Mouse (Mus musculus): Measurements from ENCODE around the gene Fam205c. TPM values are rescaled to one million over a fixed set of nuclear protein-coding genes. Genes with fewer than 3 reads are reported as not detected.

Fam205c gene
- polyA plus RNA-seq, 1 experiment: not detected

DNA sequence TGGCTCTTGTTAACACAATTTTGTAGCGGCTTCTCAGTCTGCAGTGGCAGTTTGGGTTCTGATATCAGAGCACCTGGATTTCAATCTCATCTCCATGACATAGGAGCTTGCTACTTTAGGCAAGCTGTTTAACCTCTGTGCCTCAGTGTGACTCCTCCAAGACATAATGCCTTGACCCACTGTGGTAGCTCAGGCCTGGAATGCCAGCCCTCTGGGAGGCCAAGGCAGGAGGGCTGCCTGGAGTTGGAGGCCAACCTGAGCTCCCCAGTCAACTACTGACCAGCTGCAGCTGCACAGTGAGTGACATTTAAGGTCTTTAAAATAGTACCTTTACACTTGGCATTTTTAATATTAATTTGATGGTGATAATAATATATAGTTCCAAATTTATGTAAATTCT lies 41.9 kb upstream of the Fam205c start:
- Histone ChIP-seq H3K4me3 (ENCODE audit: insufficient read depth, low read depth, low read length) (no peak overlapping the region), H3K36me3 (ENCODE audit: control insufficient read depth, insufficient read depth, low read length) (no peaks in the 10 kb centered on the region), H3K4me1 (ENCODE audit: control insufficient read depth, insufficient read depth, low read length) (no peaks in the 10 kb centered on the region), H3K27me3 (replicated peaks; ENCODE audit: control insufficient read depth, insufficient read depth, low read length) (no peaks in the 10 kb centered on the region; the same call in 1 of the 2 replicates), H3K27ac (ENCODE audit: insufficient read depth, low read depth, low read length) (no peak overlapping the region)
- DNase-seq: no peak
- no peak for TF ChIP-seq CTCF (conservative IDR thresholded peaks at IDR 0.05; ENCODE audit: insufficient read depth, insufficient read length, low read depth, low read length)
- TF ChIP-seq POLR2A (IDR thresholded peaks at IDR 0.05; ENCODE audit: low read depth, low read length): no peak
- 93% methylated on average over 1 of the region's 1 CpGs for WGBS

DNA sequence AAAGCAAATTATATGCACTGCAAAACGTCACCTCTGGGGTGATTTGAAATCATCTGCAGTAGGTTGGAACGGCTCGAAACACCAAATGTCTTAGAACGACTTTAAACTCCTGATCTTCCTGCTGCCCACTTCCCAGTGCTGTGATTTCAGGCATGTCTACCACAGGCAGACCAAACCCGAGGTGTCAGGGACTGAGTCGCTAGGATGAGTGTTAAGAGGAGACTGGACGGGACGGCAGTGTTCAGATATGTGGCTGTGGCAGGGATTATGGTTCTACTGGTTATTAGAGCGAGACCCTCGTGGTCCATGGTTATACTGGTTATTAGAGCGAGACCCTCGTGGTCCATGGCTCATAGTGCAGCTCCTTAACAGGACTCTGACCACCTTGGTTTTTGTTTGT lies 41.3 kb upstream of the Fam205c start:
- TF ChIP-seq CTCF (conservative IDR thresholded peaks at IDR 0.05; ENCODE audit: insufficient read depth, insufficient read length, low read depth, low read length) (no peak), POLR2A (IDR thresholded peaks at IDR 0.05; ENCODE audit: low read depth, low read length) (no peak)
- H3K27me3 ChIP-seq (replicated peaks; ENCODE audit: control insufficient read depth, insufficient read depth, low read length): no peaks in the 10 kb centered on the region; the same call in 1 of the 2 replicates
- no peaks in the 10 kb centered on the region for H3K4me1 ChIP-seq (ENCODE audit: control insufficient read depth, insufficient read depth, low read length)
- no peak overlapping the region for H3K4me3 ChIP-seq (ENCODE audit: insufficient read depth, low read depth, low read length)
- H3K36me3 ChIP-seq (ENCODE audit: control insufficient read depth, insufficient read depth, low read length): no peaks in the 10 kb centered on the region
- no peak for DNase-seq
- 73% methylated on average over 12 of the region's 12 CpGs for WGBS
- no peak overlapping the region for H3K27ac ChIP-seq (ENCODE audit: insufficient read depth, low read depth, low read length)

DNA sequence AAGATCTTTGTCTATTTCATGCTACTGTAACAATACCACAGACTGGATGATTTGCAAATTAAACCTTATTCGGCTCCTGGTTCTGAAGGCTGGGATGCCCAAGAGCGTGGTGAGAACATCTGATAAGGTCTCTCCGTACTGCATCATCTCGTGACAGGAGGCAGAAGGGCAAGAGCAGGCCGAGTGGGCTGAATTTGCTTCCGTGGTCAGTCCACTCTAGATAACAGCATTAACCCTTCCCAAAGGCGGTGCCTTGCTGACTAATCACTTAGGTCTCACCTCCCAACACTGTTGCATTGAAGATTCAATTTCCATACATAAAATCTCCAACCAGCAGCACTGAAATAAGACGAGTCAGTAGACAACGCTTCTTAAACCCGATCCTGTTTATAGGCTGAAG lies 39.4 kb upstream of the Fam205c start:
- H3K4me1 ChIP-seq (ENCODE audit: control insufficient read depth, insufficient read depth, low read length): no peaks in the 10 kb centered on the region
- no peak for TF ChIP-seq POLR2A (IDR thresholded peaks at IDR 0.05; ENCODE audit: low read depth, low read length)
- TF ChIP-seq CTCF (conservative IDR thresholded peaks at IDR 0.05; ENCODE audit: insufficient read depth, insufficient read length, low read depth, low read length): no peak
- H3K36me3 ChIP-seq (ENCODE audit: control insufficient read depth, insufficient read depth, low read length): no peaks in the 10 kb centered on the region
- H3K27ac ChIP-seq (ENCODE audit: insufficient read depth, low read depth, low read length): no peak overlapping the region
- WGBS: 51% methylated on average over 10 of the region's 10 CpGs
- no peak for DNase-seq
- H3K4me3 ChIP-seq (ENCODE audit: insufficient read depth, low read depth, low read length): no peak overlapping the region
- H3K27me3 ChIP-seq (replicated peaks; ENCODE audit: control insufficient read depth, insufficient read depth, low read length): no peaks in the 10 kb centered on the region; the same call in 1 of the 2 replicates

DNA sequence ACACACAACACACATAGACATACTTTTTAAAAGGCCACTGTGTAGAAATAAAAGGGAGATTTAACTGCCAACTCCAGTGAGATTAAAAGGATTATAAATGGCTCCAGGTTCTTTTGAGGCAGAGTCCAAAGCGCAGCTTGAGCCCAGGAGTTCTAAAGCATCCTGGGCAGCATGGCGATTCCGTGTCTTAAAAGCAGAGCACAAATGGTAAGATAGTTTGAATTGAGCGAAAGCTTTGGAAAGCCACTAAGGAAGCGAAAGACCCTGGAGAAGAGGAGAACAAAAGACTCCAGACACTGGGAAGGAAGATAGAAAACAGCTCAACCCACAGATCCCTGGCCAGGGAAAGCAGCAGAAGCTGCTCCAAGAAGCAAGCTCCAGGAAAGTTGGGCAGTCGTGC lies 30.9 kb upstream of the Fam205c start:
- DNase-seq: no peak
- no peak overlapping the region for H3K4me3 ChIP-seq (ENCODE audit: insufficient read depth, low read depth, low read length)
- no peaks in the 10 kb centered on the region for H3K36me3 ChIP-seq (ENCODE audit: control insufficient read depth, insufficient read depth, low read length)
- no peak for TF ChIP-seq CTCF (conservative IDR thresholded peaks at IDR 0.05; ENCODE audit: insufficient read depth, insufficient read length, low read depth, low read length)
- no peak for TF ChIP-seq POLR2A (IDR thresholded peaks at IDR 0.05; ENCODE audit: low read depth, low read length)
- H3K27me3 ChIP-seq (replicated peaks; ENCODE audit: control insufficient read depth, insufficient read depth, low read length): no peaks in the 10 kb centered on the region; the same call in 1 of the 2 replicates
- H3K4me1 ChIP-seq (ENCODE audit: control insufficient read depth, insufficient read depth, low read length): no peaks in the 10 kb centered on the region
- no peak overlapping the region for H3K27ac ChIP-seq (ENCODE audit: insufficient read depth, low read depth, low read length)
- 85% methylated on average over 6 of the region's 6 CpGs for WGBS

DNA sequence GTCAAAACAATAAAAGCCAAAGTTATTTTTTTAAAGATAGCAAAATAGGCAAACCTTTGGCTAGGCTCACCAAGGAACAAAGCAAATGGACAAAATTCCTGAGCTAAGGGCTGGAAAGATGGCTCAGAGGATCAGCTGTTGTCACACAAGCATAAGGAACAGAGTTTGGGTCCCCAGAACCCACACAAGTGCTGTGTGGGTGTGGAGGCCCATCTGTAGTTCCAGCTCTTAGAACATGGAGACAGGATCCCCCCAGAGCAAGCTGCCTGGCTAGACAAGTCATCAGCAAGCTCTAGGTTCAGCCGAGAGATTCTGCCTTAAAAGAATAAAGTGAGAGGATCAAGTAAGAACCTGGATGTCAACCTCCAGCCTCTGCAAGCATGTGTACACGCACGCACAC lies 30.5 kb upstream of the Fam205c start:
- no peak for DNase-seq
- TF ChIP-seq POLR2A (IDR thresholded peaks at IDR 0.05; ENCODE audit: low read depth, low read length) (no peak), CTCF (conservative IDR thresholded peaks at IDR 0.05; ENCODE audit: insufficient read depth, insufficient read length, low read depth, low read length) (no peak)
- Histone ChIP-seq H3K4me3 (ENCODE audit: insufficient read depth, low read depth, low read length) (no peak overlapping the region), H3K27ac (ENCODE audit: insufficient read depth, low read depth, low read length) (no peak overlapping the region), H3K27me3 (replicated peaks; ENCODE audit: control insufficient read depth, insufficient read depth, low read length) (no peaks in the 10 kb centered on the region; the same call in 1 of the 2 replicates), H3K4me1 (ENCODE audit: control insufficient read depth, insufficient read depth, low read length) (no peaks in the 10 kb centered on the region), H3K36me3 (ENCODE audit: control insufficient read depth, insufficient read depth, low read length) (no peaks in the 10 kb centered on the region)
- whole genome bisulfite sequencing: 93% methylated on average over 3 of the region's 3 CpGs

DNA sequence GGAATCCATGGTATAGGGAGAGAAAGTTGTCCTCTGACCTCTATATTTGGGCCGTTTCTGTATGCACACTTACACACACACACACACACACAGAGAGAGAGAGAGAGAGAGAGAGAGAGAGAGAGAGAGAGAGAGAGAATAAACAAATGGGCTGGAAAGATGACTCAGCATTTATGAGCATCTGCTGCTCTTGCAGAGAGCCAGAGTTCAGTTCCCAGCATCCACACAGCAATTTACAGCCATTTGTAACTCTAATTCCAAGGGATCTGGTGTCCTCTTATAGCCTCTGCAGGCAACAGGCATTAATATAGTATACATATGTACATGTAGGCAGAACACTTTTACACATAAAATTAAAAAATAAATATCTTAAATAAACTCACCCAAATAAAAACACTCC lies 29.9 kb upstream of the Fam205c start:
- H3K4me1 ChIP-seq (ENCODE audit: control insufficient read depth, insufficient read depth, low read length): no peaks in the 10 kb centered on the region
- 43% methylated on average over 1 of the region's 1 CpGs for WGBS
- no peak for TF ChIP-seq POLR2A (IDR thresholded peaks at IDR 0.05; ENCODE audit: low read depth, low read length)
- TF ChIP-seq CTCF (conservative IDR thresholded peaks at IDR 0.05; ENCODE audit: insufficient read depth, insufficient read length, low read depth, low read length): no peak
- no peak overlapping the region for H3K27ac ChIP-seq (ENCODE audit: insufficient read depth, low read depth, low read length)
- H3K4me3 ChIP-seq (ENCODE audit: insufficient read depth, low read depth, low read length): no peak overlapping the region
- H3K36me3 ChIP-seq (ENCODE audit: control insufficient read depth, insufficient read depth, low read length): no peaks in the 10 kb centered on the region
- DNase-seq: no peak
- H3K27me3 ChIP-seq (replicated peaks; ENCODE audit: control insufficient read depth, insufficient read depth, low read length): no peaks in the 10 kb centered on the region; the same call in 1 of the 2 replicates

DNA sequence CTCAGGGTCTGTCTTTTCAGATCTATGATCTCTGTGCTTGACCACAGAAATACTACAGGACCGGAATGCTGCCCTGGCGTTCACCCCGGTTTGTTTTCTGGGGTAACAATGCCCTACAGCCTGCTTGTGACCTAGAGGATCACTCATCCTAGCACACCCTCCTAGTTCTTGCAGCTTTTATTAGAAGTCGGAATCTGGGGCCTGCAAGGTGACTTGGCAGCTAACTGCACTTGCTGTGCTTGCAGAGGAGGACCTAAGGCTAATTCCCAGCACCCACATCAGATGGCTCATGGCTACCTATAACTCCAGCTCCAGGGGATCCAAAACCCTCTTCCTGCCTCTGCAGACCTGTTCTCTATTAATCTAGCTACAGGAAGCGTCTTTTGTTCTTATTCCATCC lies 28.7 kb upstream of the Fam205c start:
- TF ChIP-seq CTCF (conservative IDR thresholded peaks at IDR 0.05; ENCODE audit: insufficient read depth, insufficient read length, low read depth, low read length): no peak
- TF ChIP-seq POLR2A (IDR thresholded peaks at IDR 0.05; ENCODE audit: low read depth, low read length): no peak
- 90% methylated on average over 5 of the region's 5 CpGs for WGBS
- Histone ChIP-seq H3K4me3 (ENCODE audit: insufficient read depth, low read depth, low read length) (no peak overlapping the region), H3K36me3 (ENCODE audit: control insufficient read depth, insufficient read depth, low read length) (no peaks in the 10 kb centered on the region), H3K27ac (ENCODE audit: insufficient read depth, low read depth, low read length) (no peak overlapping the region), H3K4me1 (ENCODE audit: control insufficient read depth, insufficient read depth, low read length) (no peaks in the 10 kb centered on the region), H3K27me3 (replicated peaks; ENCODE audit: control insufficient read depth, insufficient read depth, low read length) (no peaks in the 10 kb centered on the region; the same call in 1 of the 2 replicates)
- DNase-seq: no peak
